Mouse (Mus musculus) midbrain, embryonic 12.5 days (tissue): ENCODE data around the gene Zfp219. TPM values are rescaled to one million over a fixed set of nuclear protein-coding genes. Genes with fewer than 3 reads are reported as not detected.

Experiments
- ATAC-seq: fragments of 200-750 bp; cut with Nextera tagmentation; 2 replicates; pipeline ENCODE4 v1.8.0; 2017; ENCODE audit warnings: low read depth, moderate TSS enrichment, moderate library complexity; ENCODE audit not compliant: low FRiP score
- H3K27ac ChIP-seq: fragments of 300-500 bp; sonication (generic); replicated peaks from 2 replicates; pipeline ENCODE4 v1.5.1; 2016; ENCODE audit warnings: mild to moderate bottlenecking
- H3K27me3 ChIP-seq: fragments of 300-500 bp; sonication (generic); 2 replicates; pipeline ENCODE4 v1.6.1; 2016; ENCODE audit warnings: mild to moderate bottlenecking
- H3K36me3 ChIP-seq: fragments of 300-500 bp; sonication (generic); 2 replicates; pipeline ENCODE4 v1.6.1; 2016
- H3K4me1 ChIP-seq: fragments of 300-500 bp; sonication (generic); 2 replicates; pipeline ENCODE4 v1.6.1; 2016
- H3K4me2 ChIP-seq: fragments of 300-500 bp; sonication (generic); replicated peaks from 2 replicates; pipeline ENCODE4 v1.6.1; 2016; ENCODE audit warnings: mild to moderate bottlenecking, moderate library complexity
- H3K4me3 ChIP-seq: fragments of 300-500 bp; sonication (generic); 2 replicates; pipeline ENCODE4 v1.5.1; 2016; ENCODE audit warnings: mild to moderate bottlenecking
- H3K9ac ChIP-seq: fragments of 300-500 bp; sonication (generic); replicated peaks from 2 replicates; pipeline ENCODE4 v1.6.1; 2016; ENCODE audit warnings: mild to moderate bottlenecking, moderate library complexity
- H3K9me3 ChIP-seq: fragments of 300-500 bp; sonication (generic); 2 replicates; pipeline ENCODE4 v1.6.1; 2016; ENCODE audit warnings: mild to moderate bottlenecking
- WGBS: fragments of 180-500 bp; shearing (Covaris S2); methylation state at CpG from one replicate; pipeline ENCODE4 v1.1.7; 2016; 5-methylcytosine and 5-hydroxymethylcytosine counted together
- polyA plus RNA-seq: library from polyadenylated mRNA; unstranded; fragments of >200 nt; fragmentation: Nextera tagmentation; extraction: Ambion mirVana; gene quantifications from 2 replicates; pipeline ENCODE4 v1.2.1, GENCODE M21; 2016

The Zfp219 gene
- polyA plus RNA-seq, 1 experiment from 2014 or later = 111 TPM

DNA sequence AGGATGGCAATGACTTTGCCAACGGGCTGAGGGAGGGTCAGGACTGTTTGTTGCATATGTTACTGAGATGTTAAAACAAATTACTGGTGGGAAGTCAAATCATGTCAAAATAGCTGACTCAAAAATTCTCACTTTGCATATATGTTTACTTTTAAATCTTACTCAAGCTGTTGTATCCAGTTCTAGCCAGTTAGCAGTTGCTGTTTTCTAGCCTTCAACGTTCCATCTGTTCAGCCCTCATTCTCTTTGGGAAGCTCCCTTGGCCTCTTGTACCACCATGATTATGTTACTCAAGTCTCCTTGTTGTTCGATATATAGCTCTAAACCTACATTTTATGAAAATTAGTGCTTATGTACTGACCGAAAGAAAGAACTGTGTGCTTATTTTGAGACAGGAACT lies 5.8 kb upstream of the Zfp219 start:
- no peak overlapping the region for H3K4me3 ChIP-seq
- peaks cover 17% of the 10 kb centered on the region for H3K4me1 ChIP-seq
- H3K27me3 ChIP-seq = no peaks in the 10 kb centered on the region
- no peaks in the 10 kb centered on the region for H3K36me3 ChIP-seq
- H3K27ac ChIP-seq = no peak overlapping the region
- no peaks in the 10 kb centered on the region for H3K9me3 ChIP-seq
- H3K9ac ChIP-seq = no peak overlapping the region
- no peak for ATAC-seq
- H3K4me2 ChIP-seq = no peak overlapping the region
- 91% methylated on average over 4 of the region's 4 CpGs for WGBS

DNA sequence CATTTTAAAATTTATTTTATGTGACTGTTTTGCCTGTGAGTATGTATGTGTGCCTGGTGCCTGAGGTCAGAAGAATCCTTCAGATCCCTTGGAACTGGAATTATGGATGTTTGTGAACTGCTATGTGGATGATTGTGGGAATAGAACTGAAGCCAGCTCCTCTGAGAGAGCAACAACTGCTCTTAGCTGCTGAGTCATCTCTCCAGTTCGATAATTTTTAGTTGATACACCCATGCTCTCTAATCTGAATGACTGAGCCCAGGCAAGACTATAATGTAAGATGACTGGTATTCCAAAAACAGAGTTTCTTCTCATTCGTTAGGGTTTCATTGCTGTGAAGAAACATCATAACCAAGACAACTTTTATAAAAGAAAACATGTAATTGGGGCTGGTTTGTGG lies 3.6 kb upstream of the Zfp219 start:
- H3K27ac ChIP-seq = no peak overlapping the region
- H3K27me3 ChIP-seq = no peaks in the 10 kb centered on the region

DNA sequence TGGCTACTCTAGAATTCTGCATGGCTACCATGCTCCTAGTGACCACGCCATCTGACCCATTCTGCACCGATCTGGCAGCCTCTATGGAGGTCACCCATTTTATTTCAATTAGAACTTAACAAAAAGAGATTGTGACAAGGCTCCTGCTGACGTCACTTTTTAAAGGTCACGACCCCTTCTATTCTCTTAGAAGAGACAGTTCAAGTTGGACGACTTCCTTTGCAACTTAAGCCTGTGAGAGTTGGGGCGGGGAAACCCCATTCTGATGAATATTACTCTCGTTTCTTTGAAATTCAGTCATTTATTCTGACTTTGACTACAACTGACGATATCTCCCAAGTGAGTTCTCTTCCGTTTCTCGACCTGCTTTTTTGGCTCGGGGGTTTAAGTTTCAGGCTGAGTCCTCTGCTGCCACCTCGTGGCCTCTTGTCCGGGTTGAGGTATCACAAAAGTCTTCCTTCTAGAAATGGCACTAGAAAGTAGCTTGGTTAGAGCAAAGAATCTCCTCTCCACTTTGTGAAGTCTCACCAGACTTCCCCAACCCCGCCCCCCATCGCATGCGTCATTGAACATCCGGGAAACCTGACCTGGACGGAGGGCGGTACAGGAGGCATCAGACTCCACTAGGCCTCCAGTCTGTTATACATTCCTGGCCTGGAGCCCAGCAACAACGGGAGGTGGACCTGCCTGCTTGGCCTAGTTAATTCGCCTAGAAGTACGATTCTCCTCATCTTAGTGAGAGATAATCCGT lies 2.4 kb upstream of the Zfp219 start:
- no peaks in the 10 kb centered on the region for H3K36me3 ChIP-seq
- no peak overlapping the region; the same call in 1 of the 2 replicates for H3K9ac ChIP-seq
- peak overlapping the region; percentile 16 for H3K4me3 ChIP-seq
- peak; percentile 17; the same call in 1 of the 2 replicates for ATAC-seq
- peak overlapping the region; percentile 68 for H3K27ac ChIP-seq
- WGBS = 2% methylated on average over 23 of the region's 23 CpGs
- H3K4me1 ChIP-seq = peaks cover 37% of the 10 kb centered on the region
- no peaks in the 10 kb centered on the region for H3K27me3 ChIP-seq
- H3K4me2 ChIP-seq = peak overlapping the region; percentile 41
- H3K9me3 ChIP-seq = no peaks in the 10 kb centered on the region

More for the DNA sequence above, 3.6 kb upstream of the Zfp219 start:
- no peak for ATAC-seq
- H3K4me2 ChIP-seq = no peak overlapping the region
- no peaks in the 10 kb centered on the region for H3K9me3 ChIP-seq
- WGBS = 94% methylated on average over 2 of the region's 2 CpGs
- H3K36me3 ChIP-seq = no peaks in the 10 kb centered on the region
- H3K4me1 ChIP-seq = peaks cover 24% of the 10 kb centered on the region
- H3K9ac ChIP-seq = no peak overlapping the region
- no peak overlapping the region for H3K4me3 ChIP-seq

DNA sequence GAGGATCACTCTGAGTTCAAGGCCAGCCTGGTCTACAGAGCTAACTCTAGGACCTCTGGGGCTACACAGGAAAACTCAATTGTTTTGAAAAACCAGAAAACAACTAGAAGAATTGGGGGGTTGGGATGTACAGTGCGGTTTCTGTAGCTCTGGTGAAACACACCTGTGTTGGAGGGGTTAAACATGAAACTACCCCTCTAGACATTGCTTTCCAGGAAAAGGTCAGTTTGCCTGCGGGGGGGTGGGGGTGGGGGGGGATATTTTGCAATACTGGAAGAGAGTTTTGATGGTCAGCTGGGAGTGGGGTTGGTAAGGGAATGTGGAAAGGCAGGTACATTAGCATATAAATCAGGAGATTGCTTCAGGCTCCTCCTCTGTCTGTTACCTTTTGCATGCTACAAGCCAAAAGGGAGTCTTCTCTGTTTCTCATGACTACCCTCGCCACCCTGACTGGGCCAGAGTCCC lies 1.7 kb upstream of the Zfp219 start:
- Histone ChIP-seq H3K4me3 (no peak overlapping the region), H3K4me1 (peaks cover 40% of the 10 kb centered on the region), H3K4me2 (peak overlapping the region; percentile 41; the same call in 1 of the 2 replicates), H3K27ac (0 out of 2 replicates have a peak overlapping the region, but pooled peaks have one; percentile 68), H3K9ac (no peak overlapping the region), H3K9me3 (no peaks in the 10 kb centered on the region), H3K27me3 (no peaks in the 10 kb centered on the region), H3K36me3 (no peaks in the 10 kb centered on the region)
- WGBS = 58% methylated on average over 3 of the region's 3 CpGs
- ATAC-seq = no peak

DNA sequence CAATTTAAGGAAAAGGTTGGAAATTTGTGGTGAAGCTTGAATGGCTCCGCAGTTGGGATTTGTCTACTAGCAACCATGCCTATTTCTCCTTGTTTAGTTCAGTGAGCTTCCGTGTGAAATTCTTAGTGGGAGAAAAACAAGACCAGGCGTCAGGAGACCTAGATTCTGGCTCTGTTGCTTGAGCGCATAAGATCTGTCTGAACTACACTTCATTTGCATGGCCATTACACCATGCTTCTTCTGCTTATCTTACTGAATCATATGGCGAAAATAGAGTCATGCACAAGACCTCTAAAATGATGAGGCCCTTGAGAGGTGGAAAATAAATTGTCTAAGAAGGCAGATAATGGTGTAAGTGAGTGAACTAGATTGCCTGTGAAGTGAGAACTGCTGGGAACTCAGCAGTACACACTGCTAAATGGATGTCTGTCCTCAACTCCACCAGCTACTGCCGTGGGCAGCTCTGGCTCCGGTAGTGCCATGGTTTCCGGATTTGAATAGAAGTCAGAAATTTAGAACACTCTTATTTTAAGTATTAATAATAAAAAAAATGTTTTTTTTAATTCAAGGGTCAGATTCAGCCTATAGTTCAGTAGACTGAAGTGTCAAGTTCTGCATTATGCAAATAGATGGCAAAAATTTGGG lies 1.2 kb upstream of the Zfp219 start:
- H3K4me1 ChIP-seq = peaks cover 46% of the 10 kb centered on the region
- no peak overlapping the region for H3K9ac ChIP-seq
- 90% methylated on average over 8 of the region's 8 CpGs for WGBS
- no peak for ATAC-seq
- no peak overlapping the region for H3K4me2 ChIP-seq
- H3K4me3 ChIP-seq = no peak overlapping the region
- H3K27ac ChIP-seq = no peak overlapping the region
- no peaks in the 10 kb centered on the region for H3K9me3 ChIP-seq
- no peaks in the 10 kb centered on the region for H3K27me3 ChIP-seq
- H3K36me3 ChIP-seq = no peaks in the 10 kb centered on the region

DNA sequence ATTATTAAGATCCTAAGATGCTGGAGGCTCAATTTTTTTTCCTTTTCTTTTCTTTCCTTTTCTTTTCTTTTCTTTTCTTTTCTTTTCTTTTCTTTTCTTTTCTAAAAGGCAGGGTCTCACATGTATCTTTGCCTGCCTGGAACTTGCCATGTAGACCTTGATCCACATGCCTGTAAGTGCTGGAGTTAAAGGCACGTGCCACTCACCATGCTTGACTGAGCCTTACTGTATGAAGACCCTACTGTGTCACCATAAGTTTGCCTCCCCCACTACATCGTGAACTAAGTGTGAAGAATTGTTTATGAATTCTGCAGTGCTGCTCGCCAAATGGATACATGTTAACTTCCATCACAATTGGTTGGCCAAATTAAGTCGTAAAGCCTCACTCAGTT lies 601 bp upstream of the Zfp219 start:
- Histone ChIP-seq H3K4me1 (peaks cover 51% of the 10 kb centered on the region), H3K4me2 (peak overlapping the region; percentile 56; the same call in 1 of the 2 replicates), H3K9me3 (no peaks in the 10 kb centered on the region), H3K27ac (peak overlapping the region; percentile 98), H3K4me3 (no peak overlapping the region), H3K36me3 (no peaks in the 10 kb centered on the region), H3K9ac (no peak overlapping the region), H3K27me3 (no peaks in the 10 kb centered on the region)
- ATAC-seq = no peak
- 78% methylated on average over 4 of the region's 4 CpGs for WGBS

DNA sequence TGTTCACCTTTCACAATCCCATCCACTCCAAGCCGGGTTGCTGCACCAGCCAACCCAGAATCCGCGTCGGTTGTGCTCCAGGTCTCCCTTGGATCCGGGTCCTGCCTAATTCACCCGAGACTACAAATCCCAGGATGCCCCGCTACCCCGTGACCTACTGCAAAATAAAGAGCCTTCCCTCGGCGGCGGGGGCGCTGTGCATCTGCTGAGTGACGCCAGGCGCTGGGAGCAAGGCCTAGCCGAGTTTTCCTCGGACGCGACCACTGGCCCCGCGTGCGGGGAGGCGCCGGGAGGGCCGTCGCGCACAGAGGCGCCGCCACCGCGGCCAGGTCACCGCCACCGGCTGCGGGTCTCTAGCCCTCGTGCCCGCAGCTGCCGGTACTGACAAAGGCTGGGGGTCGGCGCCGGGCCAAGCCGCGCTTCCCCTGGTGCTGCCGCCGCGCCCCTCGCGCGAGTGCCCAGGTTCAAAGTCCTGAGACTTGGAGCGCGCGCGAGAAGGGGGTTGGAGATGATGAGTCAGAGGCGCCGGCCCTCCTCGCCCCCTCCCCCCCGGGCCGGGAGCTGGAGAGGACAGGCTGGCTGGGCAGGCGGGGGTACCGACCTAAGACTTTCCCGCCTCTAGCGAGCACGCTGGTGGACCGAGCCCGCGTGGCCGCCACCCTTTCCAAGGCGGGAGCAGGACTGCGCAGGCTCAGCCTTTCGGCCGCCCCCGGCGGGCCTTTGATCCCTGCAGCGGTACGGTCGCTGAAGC lies 768 bp downstream of the Zfp219 start:
- Histone ChIP-seq H3K9me3 (no peaks in the 10 kb centered on the region), H3K27ac (peak overlapping the region; percentile 98), H3K4me2 (peak overlapping the region; percentile 56), H3K4me3 (peak overlapping the region; percentile 59), H3K27me3 (no peaks in the 10 kb centered on the region), H3K4me1 (peaks cover 62% of the 10 kb centered on the region), H3K36me3 (no peaks in the 10 kb centered on the region), H3K9ac (peak overlapping the region; percentile 78)
- peak; percentile 90 for ATAC-seq
- WGBS = under 1% methylated on average over 73 of the region's 74 CpGs

DNA sequence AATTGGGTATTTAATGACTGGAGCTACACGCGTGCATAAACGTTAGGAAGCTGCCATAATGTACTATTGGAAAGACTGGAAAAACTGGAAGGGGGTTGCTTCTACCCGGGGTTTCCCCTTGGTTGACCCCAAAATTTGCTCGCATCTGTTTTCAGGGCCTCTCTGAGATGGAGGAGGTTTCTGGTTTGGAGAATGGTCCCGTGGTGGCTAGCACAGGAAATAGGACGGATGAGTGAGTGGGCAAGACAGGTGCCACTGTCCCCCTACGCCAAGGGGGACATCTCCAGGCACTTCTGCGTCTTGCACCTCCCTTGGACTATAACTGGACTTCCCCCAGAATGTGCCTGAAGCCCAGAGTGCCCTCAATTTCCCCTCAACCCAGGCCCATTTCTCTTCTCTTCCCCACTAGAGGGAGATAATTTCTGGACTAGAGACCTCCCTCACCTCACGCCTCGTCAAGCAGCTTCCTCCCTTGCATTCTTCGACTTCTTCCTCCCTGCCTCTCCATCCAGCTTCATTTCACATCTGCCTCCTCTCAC lies 1.4 kb downstream of the Zfp219 start:
- Histone ChIP-seq H3K36me3 (no peaks in the 10 kb centered on the region), H3K4me1 (peaks cover 62% of the 10 kb centered on the region), H3K4me3 (peak overlapping the region; percentile 59), H3K9ac (peak overlapping the region; percentile 78), H3K9me3 (no peaks in the 10 kb centered on the region), H3K27me3 (no peaks in the 10 kb centered on the region), H3K4me2 (peak overlapping the region; percentile 56), H3K27ac (peak overlapping the region; percentile 98)
- ATAC-seq = no peak; the same call in 1 of the 2 replicates
- 38% methylated on average over 12 of the region's 12 CpGs for WGBS

DNA sequence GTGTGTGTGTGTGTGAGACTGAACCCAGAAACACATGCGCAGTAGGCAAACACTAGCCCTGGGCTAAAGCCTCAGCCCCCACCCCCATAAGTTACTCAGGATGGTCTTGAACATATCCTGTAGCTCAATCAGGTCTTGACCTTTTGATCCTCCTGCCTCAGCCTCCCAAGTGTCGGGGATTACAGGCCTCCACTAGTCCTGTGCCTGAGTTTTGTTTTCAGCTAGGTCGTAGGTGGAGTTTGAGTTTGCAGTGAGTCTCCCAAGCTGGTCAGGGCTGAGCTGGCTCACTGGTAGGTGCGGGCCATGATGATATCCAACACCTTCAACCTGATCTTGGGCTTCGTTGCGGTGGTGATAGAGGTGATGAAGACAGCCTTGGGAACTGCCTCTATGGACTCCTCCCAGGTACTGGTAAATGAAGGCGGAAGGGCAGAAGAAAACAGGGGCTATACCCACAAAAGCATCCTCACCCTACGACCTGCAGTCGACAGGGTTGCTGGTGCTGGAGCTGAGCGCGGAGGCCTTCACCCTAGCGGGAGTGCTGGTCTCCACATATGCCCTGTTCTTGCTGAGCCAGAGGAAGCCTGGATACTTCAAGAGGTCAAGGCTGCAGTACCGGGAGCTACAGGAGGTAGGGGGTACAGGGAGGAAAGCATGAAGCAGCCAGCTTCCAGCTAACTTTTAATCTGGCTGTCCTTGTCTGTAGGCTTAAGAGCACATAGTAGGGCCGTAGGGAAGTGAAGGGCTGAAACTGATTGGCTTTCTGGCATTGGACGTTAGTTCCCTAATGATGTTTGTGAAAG lies 2.1 kb downstream of the Zfp219 start:
- Histone ChIP-seq H3K4me2 (peak overlapping the region; percentile 56), H3K36me3 (no peaks in the 10 kb centered on the region), H3K4me1 (peaks cover 59% of the 10 kb centered on the region), H3K9ac (peak overlapping the region; percentile 78), H3K27ac (peak overlapping the region; percentile 98; the same call in 1 of the 2 replicates), H3K4me3 (peak overlapping the region; percentile 59), H3K27me3 (no peaks in the 10 kb centered on the region), H3K9me3 (no peaks in the 10 kb centered on the region)
- no peak for ATAC-seq
- WGBS = 86% methylated on average over 15 of the region's 15 CpGs

DNA sequence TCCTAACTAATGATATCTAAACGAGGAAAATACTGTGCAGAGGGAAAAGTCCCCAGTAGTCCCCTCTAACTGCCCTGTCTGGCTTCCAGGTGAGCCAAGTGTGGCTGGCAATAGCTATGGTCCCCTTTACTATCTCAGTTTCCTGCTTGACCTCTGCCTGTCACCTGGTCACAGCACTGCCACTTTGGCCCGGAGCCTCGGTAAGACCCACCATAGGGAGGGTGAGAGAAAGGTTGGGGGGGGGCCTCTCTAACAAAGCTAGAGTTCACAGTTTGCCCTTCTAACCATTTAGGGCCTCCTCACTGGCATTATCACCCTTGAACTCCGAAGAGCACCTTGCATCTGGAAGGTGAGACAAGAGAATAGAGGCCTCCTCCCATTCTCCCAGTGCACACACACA lies 2.9 kb downstream of the Zfp219 start:
- peaks cover 61% of the 10 kb centered on the region for H3K4me1 ChIP-seq
- H3K36me3 ChIP-seq = no peaks in the 10 kb centered on the region
- H3K4me2 ChIP-seq = no peak overlapping the region
- no peak overlapping the region for H3K4me3 ChIP-seq
- no peak for ATAC-seq
- no peak overlapping the region for H3K9ac ChIP-seq
- H3K27ac ChIP-seq = no peak overlapping the region
- no peaks in the 10 kb centered on the region for H3K9me3 ChIP-seq
- 86% methylated on average over 4 of the region's 4 CpGs for WGBS
- no peaks in the 10 kb centered on the region for H3K27me3 ChIP-seq
